Mouse (Mus musculus): Measurements from ENCODE around the gene Acat2.
"Not testable (repeated sequence)": the region's sequence is repeated elsewhere in the genome, so short reads cannot be mapped to it uniquely, and the experiment has no call there.

Gene Acat2

GRCm38 (mm10) chr17:12960331-12960873, at the start of gene Acat2:
Acat2 (minus strand) TSS chr17:12960747.
- DNase-seq (ENCODE audit: low spot score in 2 of 2) = peak; percentile 95 to 96

GRCm38 (mm10) chr17:13009887-13010286, 49.3 kb upstream of the Acat2 start:
- DNase-seq (ENCODE audit: low spot score in 2 of 2) = peak; percentile 29 to 41

GRCm38 (mm10) chr17:13008528-13008927, 48.0 kb upstream of the Acat2 start:
- DNase-seq (ENCODE audit: low spot score in 2 of 2) = peak; percentile 18 to 30

GRCm38 (mm10) chr17:13007730-13008425, 47.3 kb upstream of the Acat2 start:
- DNase-seq (ENCODE audit: low spot score in 2 of 2) = peak; percentile 98 to 99

- DNase-seq (ENCODE audit: low spot score in 2 of 2) = no peak
Measured at GRCm38 (mm10) chr17:13006984-13007383, 46.4 kb upstream of the Acat2 start.

DNA sequence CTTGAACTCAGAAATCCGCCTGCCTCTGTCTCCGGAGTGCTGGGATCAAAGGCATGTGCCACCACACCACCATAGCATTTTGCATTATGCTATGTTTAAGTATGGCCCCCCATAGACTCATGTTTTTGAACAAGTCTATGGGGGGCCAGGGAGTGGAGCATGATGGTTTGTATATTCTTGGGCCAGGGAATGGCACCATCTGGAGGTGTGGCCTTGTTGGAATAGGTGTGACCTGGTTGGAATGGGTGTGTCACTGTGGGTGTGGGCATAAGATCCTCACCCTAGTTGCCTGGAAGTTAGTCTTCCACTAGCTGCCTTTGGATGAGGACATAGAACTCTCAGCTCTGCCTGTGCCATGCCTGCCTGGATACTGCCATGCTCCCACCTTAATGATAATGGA, 46.0 kb upstream of the Acat2 start, which contains the start of gene Sod2:
Sod2 (plus strand) TSS at position 301 of the 400 bp plus-strand sequence.
- not testable (repeated sequence) for DNase-seq (ENCODE audit: low spot score in 2 of 2)

- not testable (repeated sequence) for DNase-seq (ENCODE audit: low spot score in 2 of 2)
Measured at GRCm38 (mm10) chr17:13004436-13004835, 43.9 kb upstream of the Acat2 start.

GRCm38 (mm10) chr17:13002243-13002642, 41.7 kb upstream of the Acat2 start:
- DNase-seq (ENCODE audit: low spot score in 2 of 2) = not testable (repeated sequence)

DNA sequence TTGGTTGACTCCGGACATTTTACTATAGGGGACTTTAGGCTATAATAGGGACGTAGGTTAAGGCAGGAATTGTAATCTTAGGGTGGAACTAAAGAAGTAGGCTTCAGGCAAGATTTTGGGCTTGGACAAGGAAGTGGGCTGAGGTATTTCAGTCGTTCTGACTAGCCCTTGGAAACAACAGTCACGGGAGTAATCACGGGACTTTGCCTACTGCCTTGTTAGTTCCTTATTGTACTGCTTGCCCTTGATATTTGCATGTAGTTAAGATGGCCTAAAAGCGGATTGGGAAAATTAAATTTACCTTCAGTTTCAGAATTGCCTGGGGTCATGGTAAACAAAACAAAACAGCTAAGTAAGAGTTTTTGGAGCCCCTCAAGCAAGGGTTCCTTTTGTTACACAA, 38.5 kb upstream of the Acat2 start:
- DNase-seq (ENCODE audit: low spot score in 2 of 2) = no peak

- no peak for DNase-seq (ENCODE audit: low spot score in 2 of 2)
Measured at GRCm38 (mm10) chr17:12997890-12998289, 37.3 kb upstream of the Acat2 start.

GRCm38 (mm10) chr17:12996345-12996744, 35.8 kb upstream of the Acat2 start:
- peak; percentile 25 to 51 for DNase-seq (ENCODE audit: low spot score in 2 of 2)

- DNase-seq (ENCODE audit: low spot score in 2 of 2) = no peak
Measured at GRCm38 (mm10) chr17:12994069-12994468, 33.5 kb upstream of the Acat2 start, which contains the start of gene Wtap. Wtap (minus strand) TSS chr17:12994169.

GRCm38 (mm10) chr17:12992470-12992991, 32.0 kb upstream of the Acat2 start:
- peak; percentile 86 to 91 for DNase-seq (ENCODE audit: low spot score in 2 of 2)

DNA sequence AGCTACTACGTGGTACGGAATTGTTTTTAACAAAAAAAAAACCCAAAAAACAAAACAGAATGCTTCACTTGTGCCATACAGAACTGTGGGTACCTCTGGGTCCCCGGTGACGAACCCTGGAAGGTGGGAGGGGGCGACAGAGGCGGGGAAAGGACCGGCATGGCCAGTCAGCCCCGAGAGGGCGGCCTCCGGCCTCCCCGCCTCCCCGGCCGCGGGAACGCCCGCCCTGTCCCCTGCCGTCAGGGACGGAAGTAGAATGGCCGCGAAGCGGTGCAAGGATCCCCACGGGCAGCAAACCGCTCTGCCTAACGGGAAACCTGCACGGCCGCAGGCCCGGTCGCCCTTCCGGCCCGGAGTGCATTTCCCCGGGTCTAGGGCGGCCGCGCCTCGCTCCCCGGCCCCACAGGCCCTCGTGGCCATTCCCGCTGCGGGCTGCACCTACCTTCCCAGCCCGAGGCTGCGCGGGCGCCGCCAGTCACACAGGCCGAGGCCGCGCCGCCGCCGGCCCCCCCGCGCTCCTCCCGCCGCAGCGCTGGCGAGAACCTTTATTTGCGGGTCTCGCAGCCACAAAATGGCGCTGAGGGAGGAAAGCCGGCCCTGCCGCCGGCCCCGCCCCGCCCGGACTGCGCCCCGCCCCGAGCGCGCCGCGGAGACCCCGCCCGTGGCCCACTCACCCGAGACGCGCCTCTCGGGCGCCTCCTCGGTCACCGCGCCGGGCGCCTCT, 31.2 kb upstream of the Acat2 start:
- DNase-seq (ENCODE audit: low spot score in 2 of 2) = peak; percentile 85 to 86

DNA sequence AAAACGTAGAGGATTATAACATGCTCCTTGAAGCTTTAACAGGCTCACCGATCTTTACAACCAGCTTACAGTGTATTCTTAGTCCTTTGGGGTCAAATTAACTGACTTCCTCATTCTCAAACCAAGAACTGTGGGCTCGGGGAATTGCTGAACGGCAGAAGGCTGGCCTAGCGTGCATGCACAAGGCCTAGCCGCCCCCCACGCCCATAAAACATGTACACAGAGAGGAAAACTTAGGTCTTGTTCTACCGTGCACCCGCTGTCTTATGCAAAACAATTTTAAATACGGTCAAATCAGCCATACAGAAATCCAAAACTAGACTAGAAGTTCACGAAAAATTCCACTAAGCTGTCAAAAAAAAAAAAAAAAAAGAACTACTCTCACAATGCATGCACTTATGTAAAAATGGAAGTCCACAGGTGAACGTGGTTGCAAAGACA, 30.7 kb upstream of the Acat2 start:
- peak; percentile 9 to 60 for DNase-seq (ENCODE audit: low spot score in 2 of 2)

- DNase-seq (ENCODE audit: low spot score in 2 of 2) = no peak
Measured at GRCm38 (mm10) chr17:12990567-12991145, 30.1 kb upstream of the Acat2 start.

GRCm38 (mm10) chr17:12988096-12988495, 27.5 kb upstream of the Acat2 start:
- peak in 1 of 2 experiments; percentile 17 for DNase-seq (ENCODE audit: low spot score in 2 of 2)

- no peak for DNase-seq (ENCODE audit: low spot score in 2 of 2)
Measured at GRCm38 (mm10) chr17:12983988-12984387, 23.4 kb upstream of the Acat2 start.

GRCm38 (mm10) chr17:12978546-12978945, 18.0 kb upstream of the Acat2 start:
- DNase-seq (ENCODE audit: low spot score in 2 of 2) = no peak

GRCm38 (mm10) chr17:12973851-12974250, 13.3 kb upstream of the Acat2 start:
- DNase-seq (ENCODE audit: low spot score in 2 of 2) = no peak

- DNase-seq (ENCODE audit: low spot score in 2 of 2) = no peak
Measured at GRCm38 (mm10) chr17:12967173-12967572, 6.6 kb upstream of the Acat2 start.

DNA sequence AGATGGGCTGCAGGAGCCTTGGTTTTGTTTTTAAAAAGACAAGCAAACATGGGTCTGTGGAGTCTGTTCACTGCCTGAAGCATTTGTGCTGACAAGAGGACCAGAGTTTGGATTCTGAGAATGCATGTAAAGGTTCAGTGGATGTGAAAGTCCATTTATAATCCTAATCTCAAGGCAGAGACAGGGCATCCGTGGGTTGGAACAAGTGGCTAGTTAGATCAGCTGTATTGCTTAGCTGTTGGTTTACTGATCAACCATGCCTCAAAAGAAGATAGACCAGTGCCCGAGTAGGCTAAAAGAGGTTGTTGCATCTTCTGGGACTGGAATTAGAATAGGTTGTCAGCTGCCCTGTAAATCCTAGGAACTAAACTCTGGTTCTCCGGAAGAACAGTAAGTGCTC, 2.9 kb upstream of the Acat2 start:
- no peak for DNase-seq (ENCODE audit: low spot score in 2 of 2)

All from natural killer cell, adult 2 months (primary cell).